Mouse (Mus musculus): Measurements from ENCODE around the gene Defb23.

Defb23 gene

DNA sequence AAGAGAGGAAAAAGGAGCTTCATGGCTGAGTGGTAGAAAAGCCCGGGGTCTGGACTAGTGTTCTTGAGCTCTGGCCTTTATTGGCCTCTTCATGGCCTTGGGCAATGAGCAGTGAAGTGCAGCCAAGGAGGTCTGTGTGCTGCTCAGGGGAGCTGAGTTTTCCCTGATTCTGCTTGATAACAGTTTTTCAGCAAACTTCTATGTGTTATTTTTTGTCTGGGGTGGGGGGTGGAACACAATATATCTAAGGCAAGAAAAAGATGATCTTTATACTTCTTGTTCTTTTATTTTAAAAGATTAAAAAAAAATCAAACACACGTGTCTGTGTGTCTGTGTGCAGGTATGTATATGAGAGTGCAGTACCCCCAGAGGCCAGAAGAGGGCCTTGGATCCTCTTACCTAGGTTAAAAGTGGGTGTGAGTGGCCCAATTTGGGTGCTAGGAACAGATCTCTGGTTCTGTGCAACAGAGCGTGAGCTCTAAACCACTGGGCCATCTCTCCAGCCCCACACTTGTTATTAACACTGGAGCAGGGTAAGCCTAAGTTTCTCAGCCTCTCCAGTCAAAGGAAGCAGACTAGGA, at the start of gene Defb23:
Defb23 (minus strand) TSS at position 51 of the 581 bp plus-strand sequence.
- in situ Hi-C loops (cut with MboI) = no loop called here

DNA sequence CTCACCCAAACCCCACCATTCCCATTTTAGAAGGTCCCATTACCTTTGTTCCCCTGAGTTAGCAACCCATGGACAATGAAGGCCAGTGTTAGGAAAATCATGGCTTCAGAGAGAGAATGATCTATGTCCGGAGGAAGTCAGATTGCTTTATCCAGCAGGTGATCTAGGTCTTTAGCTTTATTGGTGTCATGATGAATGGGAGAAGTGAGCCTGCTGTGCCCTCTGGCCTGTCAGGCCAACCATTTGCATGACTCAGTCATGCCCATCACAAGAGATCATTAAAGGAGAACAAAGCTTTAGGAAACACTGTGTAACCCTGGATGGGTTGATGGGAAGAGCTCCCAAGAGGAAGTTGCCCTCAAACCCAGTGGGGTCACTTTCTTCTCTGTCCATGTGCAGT, 47.2 kb upstream of the Defb23 start, which contains the start of gene Defb26:
Defb26 (minus strand) TSS at position 101 of the 400 bp plus-strand sequence.
- in situ Hi-C loops (cut with MboI) = no loop called here

GRCm38 (mm10) chr2:152503950-152504349, 39.5 kb upstream of the Defb23 start:
- in situ Hi-C loops (cut with MboI) = no loop called here

GRCm38 (mm10) chr2:152500863-152501229, 36.4 kb upstream of the Defb23 start:
- in situ Hi-C loops (cut with MboI) = no loop called here

GRCm38 (mm10) chr2:152500204-152500862, 35.9 kb upstream of the Defb23 start:
- in situ Hi-C loops (cut with MboI) = no loop called here

DNA sequence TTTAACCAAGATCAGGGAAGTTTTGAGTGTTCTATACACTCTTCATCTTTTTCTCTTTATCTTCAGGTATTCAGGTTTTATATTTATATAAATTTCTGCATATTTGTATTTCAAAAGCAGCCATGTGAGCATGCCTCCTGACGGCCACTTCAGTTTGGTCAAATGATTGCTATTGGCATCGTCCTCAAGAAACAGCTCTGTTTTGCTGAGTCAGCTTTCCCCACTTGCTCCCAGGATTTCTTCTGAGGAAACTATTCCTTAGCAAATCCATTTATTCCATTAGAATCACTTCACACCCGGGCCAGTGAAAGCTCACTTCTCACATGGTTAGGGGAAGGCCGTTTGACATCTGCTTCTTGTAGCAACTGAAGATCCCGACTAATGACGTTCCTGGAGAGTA, 33.6 kb upstream of the Defb23 start:
- in situ Hi-C loops (cut with MboI) = no loop called here

DNA sequence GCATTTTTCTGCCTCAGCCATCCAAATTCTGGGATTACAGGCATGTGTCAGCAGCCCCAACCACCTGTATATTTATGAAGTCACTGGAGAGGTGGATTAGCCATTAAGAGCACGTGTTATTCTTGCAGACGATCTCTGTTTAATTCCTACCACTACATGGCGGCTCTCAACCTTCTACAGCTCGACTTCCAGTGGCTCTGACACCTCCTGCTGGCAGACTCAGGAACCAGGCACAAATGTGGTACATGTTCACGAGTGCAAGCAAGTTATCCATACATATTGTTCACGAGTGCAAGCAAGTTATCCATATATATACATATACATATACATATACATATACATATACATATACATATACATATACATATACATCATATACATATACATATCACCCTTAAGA, 28.7 kb upstream of the Defb23 start:
- in situ Hi-C loops (cut with MboI) = no loop called here

DNA sequence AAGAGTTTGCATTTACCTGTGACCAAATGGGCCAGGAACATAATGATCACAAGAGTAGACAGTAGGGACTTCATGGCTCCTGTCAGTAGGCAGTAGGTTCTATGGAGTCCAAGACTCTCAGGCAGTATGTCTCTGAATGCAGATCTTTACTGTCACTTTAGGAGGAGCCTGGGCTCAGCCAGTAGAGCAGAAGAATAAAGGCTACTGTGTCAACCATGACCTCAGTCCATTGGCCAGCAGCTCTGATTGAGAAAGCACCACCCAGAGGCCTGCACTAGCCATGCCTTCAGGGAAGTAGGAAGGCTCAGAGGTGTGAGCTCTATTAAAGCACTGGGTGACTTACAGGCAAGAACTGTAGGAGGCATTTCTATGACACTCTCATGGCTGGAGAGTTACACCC, 25.6 kb upstream of the Defb23 start, which contains the start of gene Defb22:
Defb22 (minus strand) TSS at position 101 of the 400 bp plus-strand sequence.
- in situ Hi-C loops (cut with MboI) = no loop called here

DNA sequence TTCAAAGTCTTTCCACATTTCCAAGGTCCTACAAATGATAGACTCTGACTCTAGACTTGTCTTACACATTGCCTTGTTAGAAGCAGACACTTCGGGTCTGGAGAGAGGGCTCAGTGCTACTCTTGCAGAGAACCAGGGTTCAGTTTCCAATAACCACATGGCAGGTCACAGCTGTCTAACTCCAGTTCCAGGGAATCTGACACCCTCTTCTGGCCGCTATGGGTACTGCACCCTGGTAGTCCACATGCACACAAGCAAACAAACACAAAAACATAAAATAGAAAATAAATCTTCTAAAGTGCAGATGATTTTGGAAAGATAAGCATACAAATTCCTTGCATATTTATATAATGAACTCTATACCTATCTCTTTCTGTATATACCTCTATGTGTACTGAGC, 22.6 kb upstream of the Defb23 start:
- in situ Hi-C loops (cut with MboI) = no loop called here

DNA sequence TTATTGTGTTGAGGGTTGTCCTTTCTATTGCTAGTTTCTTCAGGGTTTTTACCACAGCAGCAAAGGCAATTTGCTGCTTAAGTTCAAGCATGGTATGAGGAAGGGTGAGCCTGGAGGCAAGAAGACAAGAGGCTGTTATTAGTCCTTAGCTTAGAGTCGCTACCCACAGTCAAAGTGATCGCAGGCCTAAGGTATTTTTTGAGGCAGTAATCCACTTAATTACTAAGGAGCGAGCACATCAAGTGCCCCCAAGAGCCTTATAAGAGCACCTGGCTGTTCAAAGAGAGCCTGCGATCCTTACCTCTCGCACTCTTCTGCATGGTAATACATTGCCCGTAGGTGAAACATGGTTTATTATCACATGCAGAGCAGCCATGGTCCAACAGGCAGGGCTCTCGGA, 17.3 kb upstream of the Defb23 start:
- in situ Hi-C loops (cut with MboI) = no loop called here

- in situ Hi-C loops (cut with MboI) = no loop called here
These were observed 16.5 kb upstream of the Defb23 start for GRCm38 (mm10) chr2:152480881-152481280.

GRCm38 (mm10) chr2:152476763-152477162, 12.3 kb upstream of the Defb23 start, which contains the start of gene Defb20:
Defb20 (plus strand) TSS chr2:152477063.
- in situ Hi-C loops (cut with MboI) = no loop called here

- in situ Hi-C loops (cut with MboI) = no loop called here
These were observed 8.0 kb upstream of the Defb23 start for GRCm38 (mm10) chr2:152472434-152472833.

GRCm38 (mm10) chr2:152470973-152471372, 6.6 kb upstream of the Defb23 start:
- in situ Hi-C loops (cut with MboI) = no loop called here

DNA sequence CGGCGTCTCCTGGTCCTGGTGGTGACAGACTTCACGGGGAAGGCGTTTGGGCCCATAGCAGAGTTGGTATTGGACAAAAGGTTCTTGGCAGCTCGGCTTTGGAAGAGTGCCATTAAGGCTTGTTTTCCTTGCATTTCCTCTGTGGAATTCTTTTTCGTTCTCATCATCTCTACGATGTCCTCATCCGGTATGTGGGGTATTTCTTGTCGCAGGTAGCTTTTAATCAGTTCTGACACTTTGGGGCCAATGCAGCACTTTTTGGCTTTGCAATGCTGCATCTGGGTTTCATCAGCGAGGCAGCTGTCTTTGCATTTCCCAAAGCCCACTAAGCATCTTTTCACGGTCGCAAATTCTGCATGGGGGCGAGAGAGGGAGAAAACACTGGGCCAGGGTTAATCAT, 5.2 kb downstream of the Defb23 start:
- in situ Hi-C loops (cut with MboI) = no loop called here

DNA sequence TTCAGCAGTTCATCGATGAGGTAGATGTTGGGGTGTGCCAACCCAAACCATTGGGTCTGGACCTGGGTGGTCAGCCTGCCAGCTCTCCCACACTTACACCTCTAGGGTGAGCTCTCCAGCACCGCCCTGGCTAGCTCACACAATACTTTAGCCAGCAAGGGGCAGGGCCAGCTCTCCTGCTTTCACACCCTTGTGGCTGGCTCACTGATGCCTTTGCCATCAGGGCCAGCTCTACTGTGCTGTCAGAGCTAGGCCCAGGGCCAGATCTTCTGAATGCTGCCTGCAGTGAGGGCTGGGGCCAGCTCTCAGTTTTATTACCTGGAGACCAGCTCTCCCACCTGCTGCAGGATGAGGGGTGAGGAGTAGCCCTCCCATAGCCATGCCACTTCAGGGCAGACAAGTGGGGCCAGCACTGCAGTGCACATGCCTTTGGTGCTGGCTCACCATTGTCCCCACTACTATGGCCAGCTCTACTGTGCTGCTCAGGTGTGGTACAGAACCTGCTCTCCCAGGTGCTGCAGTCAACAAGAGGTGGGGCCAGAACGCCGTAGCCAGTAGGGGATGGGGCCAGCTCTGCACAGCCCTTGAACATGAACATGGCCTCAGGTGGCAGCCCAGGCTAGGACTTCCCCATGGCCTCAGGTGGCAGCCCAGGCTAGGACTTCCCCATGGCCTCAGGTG, 12.2 kb downstream of the Defb23 start:
- in situ Hi-C loops (cut with MboI) = no loop called here

GRCm38 (mm10) chr2:152450241-152450640, 14.2 kb downstream of the Defb23 start:
- in situ Hi-C loops (cut with MboI) = no loop called here

DNA sequence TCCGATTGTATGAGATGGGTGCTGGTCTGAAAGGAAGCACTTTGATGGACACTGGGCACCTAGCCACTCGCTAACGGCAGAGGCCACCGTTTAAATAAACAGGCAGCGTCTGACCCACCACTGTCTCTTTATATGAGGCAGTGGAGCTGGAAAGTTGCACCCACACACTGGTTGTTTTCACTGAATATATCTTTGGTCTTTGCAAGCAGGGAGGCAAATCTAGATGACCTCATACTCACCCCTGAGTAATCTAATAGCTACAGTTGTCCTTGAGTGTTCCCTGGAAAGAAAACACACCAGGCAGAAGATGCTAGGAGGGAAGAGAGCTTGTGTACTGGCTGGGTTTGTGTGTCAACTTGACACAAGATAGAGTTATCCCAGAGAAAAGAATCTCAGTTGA, 17.0 kb downstream of the Defb23 start:
- in situ Hi-C loops (cut with MboI) = no loop called here

- in situ Hi-C loops (cut with MboI) = no loop called here
These were observed 17.8 kb downstream of the Defb23 start for GRCm38 (mm10) chr2:152446642-152447041.

- in situ Hi-C loops (cut with MboI) = no loop called here
These were observed 21.1 kb downstream of the Defb23 start for GRCm38 (mm10) chr2:152443281-152443680.

DNA sequence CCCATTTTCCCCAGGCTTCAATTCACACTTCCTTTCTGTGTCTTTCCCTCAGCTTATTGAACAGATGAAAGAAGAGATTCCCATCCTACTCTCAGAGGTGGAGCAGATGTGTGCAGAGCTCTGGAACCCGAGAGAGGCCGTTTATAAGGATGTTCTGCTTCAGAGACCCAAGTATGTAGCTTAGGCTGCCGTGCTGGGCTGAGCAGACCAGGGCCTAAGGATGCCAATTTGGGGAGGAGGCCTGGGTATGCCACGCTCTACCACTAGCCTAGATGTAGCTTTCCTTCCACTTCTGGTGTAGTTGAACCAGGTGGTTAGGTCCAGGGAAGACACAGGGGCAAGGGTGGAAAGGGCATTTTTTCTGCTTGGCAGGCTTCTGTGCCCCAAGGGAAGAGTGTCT, 22.1 kb downstream of the Defb23 start:
- in situ Hi-C loops (cut with MboI) = no loop called here

DNA sequence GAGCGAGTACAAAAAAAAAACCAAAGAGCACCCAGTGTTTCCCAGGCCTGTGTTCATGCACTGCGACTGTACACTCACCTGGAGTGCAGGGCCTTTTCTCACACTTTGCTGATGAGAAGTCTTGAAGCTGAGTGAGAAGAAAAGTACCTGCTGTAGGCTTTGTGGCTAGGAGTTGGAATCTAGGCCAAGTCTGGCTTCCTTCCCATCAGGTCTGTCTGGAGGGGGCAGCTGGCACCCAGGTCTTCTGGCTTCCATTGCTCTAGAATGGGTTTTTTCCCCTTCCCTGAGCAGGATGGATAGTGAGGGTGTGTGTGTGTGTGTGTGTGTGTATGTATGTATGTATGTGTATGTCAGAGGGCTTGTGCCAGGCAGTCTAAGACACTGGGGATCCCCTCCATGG, 24.6 kb downstream of the Defb23 start:
- in situ Hi-C loops (cut with MboI) = no loop called here

- in situ Hi-C loops (cut with MboI) = no loop called here
These were observed 25.5 kb downstream of the Defb23 start for GRCm38 (mm10) chr2:152438963-152439362.
